Mouse (Mus musculus) E14TG2a.4 (cell line): Measurements from ENCODE around the gene Aes.

Source experiments
- CTCF ChIP-seq: conservative IDR thresholded peaks from 2 replicates; pipeline ENCODE4 v1.5.1; 2014; ENCODE audit warnings: low read length
- NANOG ChIP-seq: IDR thresholded peaks from 2 replicates; pipeline ENCODE4 v1.6.1; 2014; ENCODE audit warnings: borderline replicate concordance, low read length, mixed read lengths

DNA sequence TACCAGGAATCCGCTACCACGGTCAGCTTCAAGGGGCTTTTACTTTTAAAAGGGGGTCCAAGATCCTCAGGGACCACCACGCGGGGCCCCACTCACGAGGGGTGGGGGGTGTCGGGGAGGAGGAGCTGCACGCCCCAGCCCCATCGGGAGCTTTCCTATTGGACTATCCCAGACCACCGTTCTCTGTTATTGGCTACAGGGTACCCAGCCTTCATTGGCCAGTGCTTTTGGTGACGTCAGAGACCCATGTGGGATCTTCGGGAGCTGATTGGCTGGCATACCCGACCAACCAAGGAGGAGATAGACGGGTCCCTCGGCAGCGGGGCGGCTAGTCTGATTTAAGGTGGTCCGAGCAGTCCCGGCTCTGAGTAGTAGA, 12.2 kb downstream of the Aes start:
- TF ChIP-seq CTCF (no peak), NANOG (no peak)
